Mouse (Mus musculus) embryonic fibroblast, embryonic 13.5 days (primary cell): Measurements from ENCODE around the gene AC124108.1.

Experiments
- CTCF ChIP-seq: IDR thresholded peaks from 2 replicates; pipeline ENCODE4 v1.5.1; 2011; ENCODE audit warnings: mild to moderate bottlenecking, control low read depth, low read length, moderate library complexity, borderline replicate concordance; ENCODE audit not compliant: insufficient read depth
- POLR2A ChIP-seq: IDR thresholded peaks from 2 replicates; pipeline ENCODE4 v1.6.1; 2011; ENCODE audit warnings: low read depth, mild to moderate bottlenecking, control low read depth, low read length, moderate library complexity

DNA sequence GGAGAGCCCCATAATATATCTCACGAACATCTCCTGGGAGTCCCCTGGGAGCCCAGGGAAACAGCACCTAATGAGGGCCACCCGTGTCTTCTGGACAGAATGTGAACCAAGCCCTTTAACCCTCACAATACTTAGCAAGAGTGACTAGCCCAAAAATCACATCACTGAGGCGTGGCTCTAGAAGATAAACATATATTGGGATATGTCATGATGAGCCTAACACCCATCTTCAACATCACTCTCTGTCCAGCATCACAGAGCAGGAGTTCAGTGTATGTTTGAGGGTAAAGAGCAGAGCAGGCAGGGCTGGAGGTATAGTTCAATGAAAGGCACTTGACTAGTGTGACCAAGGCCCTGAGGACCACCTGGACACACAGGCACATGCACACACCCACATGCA is 38.4 kb downstream of the AC124108.1 start, which contains the start of gene Gm10188:
- TF ChIP-seq POLR2A = no peak
- no peak for TF ChIP-seq CTCF
